Mouse (Mus musculus): ENCODE measurements around the gene Ttc30b.
"Not testable (repeated sequence)": the region's sequence is repeated elsewhere in the genome, so short reads cannot be mapped to it uniquely, and the experiment has no call there.

Ttc30b gene

GRCm38 (mm10) chr2:75938117-75939063 is at the start of gene Ttc30b:
Gene Ttc30b (minus strand): TSS chr2:75938585.
- peak; percentile 77 for DNase-seq (ENCODE audit: extremely low spot score, low read depth, low spot score)

- DNase-seq (ENCODE audit: extremely low spot score, low read depth, low spot score): no peak
Measured at GRCm38 (mm10) chr2:75987739-75988138, 49.4 kb upstream of the Ttc30b start.

GRCm38 (mm10) chr2:75985124-75985523 is 46.7 kb upstream of the Ttc30b start:
- DNase-seq (ENCODE audit: extremely low spot score, low read depth, low spot score): no peak

- no peak for DNase-seq (ENCODE audit: extremely low spot score, low read depth, low spot score)
Measured at GRCm38 (mm10) chr2:75983847-75984246, 45.5 kb upstream of the Ttc30b start.

- no peak for DNase-seq (ENCODE audit: extremely low spot score, low read depth, low spot score)
Measured at GRCm38 (mm10) chr2:75983091-75983490, 44.7 kb upstream of the Ttc30b start.

- no peak for DNase-seq (ENCODE audit: extremely low spot score, low read depth, low spot score)
Measured at GRCm38 (mm10) chr2:75982626-75983025, 44.2 kb upstream of the Ttc30b start.

- peak; percentile 96 for DNase-seq (ENCODE audit: extremely low spot score, low read depth, low spot score)
Measured at GRCm38 (mm10) chr2:75981440-75982081, 43.2 kb upstream of the Ttc30b start, which contains the start of gene Ttc30a1. Gene Ttc30a1 (minus strand): TSS chr2:75981967.

- DNase-seq (ENCODE audit: extremely low spot score, low read depth, low spot score): not testable (repeated sequence)
Measured at GRCm38 (mm10) chr2:75980933-75981439, 42.6 kb upstream of the Ttc30b start.

GRCm38 (mm10) chr2:75977752-75978368 is 39.5 kb upstream of the Ttc30b start, which contains the start of gene Ttc30a2:
Gene Ttc30a2 (minus strand): TSS chr2:75978170.
- DNase-seq (ENCODE audit: extremely low spot score, low read depth, low spot score): not testable (repeated sequence)

GRCm38 (mm10) chr2:75976070-75976469 is 37.7 kb upstream of the Ttc30b start:
- not testable (repeated sequence) for DNase-seq (ENCODE audit: extremely low spot score, low read depth, low spot score)

GRCm38 (mm10) chr2:75974131-75974530 is 35.7 kb upstream of the Ttc30b start:
- DNase-seq (ENCODE audit: extremely low spot score, low read depth, low spot score): no peak

GRCm38 (mm10) chr2:75964972-75965371 is 26.6 kb upstream of the Ttc30b start:
- DNase-seq (ENCODE audit: extremely low spot score, low read depth, low spot score): no peak

GRCm38 (mm10) chr2:75964512-75964911 is 26.1 kb upstream of the Ttc30b start:
- DNase-seq (ENCODE audit: extremely low spot score, low read depth, low spot score): no peak

GRCm38 (mm10) chr2:75964051-75964450 is 25.7 kb upstream of the Ttc30b start:
- DNase-seq (ENCODE audit: extremely low spot score, low read depth, low spot score): no peak

GRCm38 (mm10) chr2:75963211-75963840 is 24.9 kb upstream of the Ttc30b start:
- DNase-seq (ENCODE audit: extremely low spot score, low read depth, low spot score): no peak

GRCm38 (mm10) chr2:75960366-75961330 is 22.3 kb upstream of the Ttc30b start:
- no peak for DNase-seq (ENCODE audit: extremely low spot score, low read depth, low spot score)

- no peak for DNase-seq (ENCODE audit: extremely low spot score, low read depth, low spot score)
Measured at GRCm38 (mm10) chr2:75959850-75960365, 21.5 kb upstream of the Ttc30b start.

- DNase-seq (ENCODE audit: extremely low spot score, low read depth, low spot score): peak; percentile 68
Measured at GRCm38 (mm10) chr2:75959183-75959849, 20.9 kb upstream of the Ttc30b start.

- DNase-seq (ENCODE audit: extremely low spot score, low read depth, low spot score): no peak
Measured at GRCm38 (mm10) chr2:75955709-75956108, 17.3 kb upstream of the Ttc30b start.

Measured in hindlimb bud, embryonic 11.5 days (tissue).